Mouse (Mus musculus) 3134 (cell line): ENCODE results near the gene Rps6kc1.

Source experiments
- DNase-seq: peaks from one replicate; pipeline ENCODE4 v3.0.0-alpha.2; 2011; ENCODE audit warnings: low spot score; ENCODE audit not compliant: insufficient read length; ENCODE audit errors: extremely low read depth

The Rps6kc1 gene

DNA sequence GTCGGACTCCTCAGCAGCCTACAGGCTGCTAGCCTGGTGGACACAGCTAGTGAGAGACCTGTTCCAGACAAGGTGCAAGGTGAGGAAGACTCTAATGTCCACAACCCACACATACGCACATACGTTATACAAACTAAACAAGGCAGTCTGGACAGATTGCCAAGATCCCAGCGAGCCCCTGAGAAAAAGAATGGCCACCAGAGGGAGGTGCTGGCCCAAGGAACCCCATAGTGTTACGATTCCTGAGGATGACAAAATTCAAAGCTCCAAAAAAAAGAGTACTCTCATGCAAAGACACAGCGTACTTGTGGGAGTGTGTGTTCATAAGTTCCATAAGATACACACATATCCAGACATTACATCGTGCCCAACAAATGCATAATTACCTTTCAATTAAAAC lies 141.8 kb downstream of the Rps6kc1 start:
- DNase-seq, result no peak

DNA sequence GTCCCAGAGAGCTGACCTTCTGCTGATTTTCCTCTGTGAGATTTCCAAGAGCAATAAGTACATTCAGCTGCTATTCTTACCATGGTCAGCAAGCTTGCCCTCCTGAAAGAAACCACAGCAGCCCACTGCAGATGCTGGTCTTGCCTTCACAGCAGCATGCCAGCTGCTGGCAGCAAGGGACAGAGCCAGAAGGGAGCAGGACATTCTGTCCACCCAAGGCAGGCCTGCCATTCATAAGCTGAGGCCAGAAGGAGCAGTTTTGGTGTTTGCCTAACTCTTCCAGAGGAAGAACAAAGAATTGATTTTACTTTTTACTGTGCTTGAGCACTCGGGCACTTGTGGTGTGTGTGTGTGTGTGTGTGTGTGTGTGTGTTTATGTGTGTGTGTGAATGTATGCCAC lies 143.3 kb downstream of the Rps6kc1 start:
- DNase-seq, result no peak

DNA sequence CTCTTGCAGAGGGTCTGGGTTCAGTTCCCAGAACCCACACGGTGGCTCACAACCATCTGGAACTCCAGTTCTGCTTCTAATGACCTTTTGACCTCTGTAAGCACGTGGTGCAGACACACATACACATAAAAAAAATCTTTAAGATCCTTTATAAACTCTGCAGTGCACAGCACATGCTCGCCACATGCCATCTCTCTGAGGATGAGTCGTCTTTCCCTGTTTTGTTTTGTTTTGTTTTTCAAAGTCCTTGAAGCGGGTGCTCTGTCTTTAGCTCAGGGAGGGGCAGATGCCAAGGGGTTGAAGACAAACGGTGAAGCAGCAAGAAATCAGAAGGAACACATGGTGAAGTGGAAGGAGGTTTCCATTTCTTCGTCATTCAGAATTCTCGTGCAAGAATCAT lies 143.9 kb downstream of the Rps6kc1 start:
- no peak for DNase-seq

DNA sequence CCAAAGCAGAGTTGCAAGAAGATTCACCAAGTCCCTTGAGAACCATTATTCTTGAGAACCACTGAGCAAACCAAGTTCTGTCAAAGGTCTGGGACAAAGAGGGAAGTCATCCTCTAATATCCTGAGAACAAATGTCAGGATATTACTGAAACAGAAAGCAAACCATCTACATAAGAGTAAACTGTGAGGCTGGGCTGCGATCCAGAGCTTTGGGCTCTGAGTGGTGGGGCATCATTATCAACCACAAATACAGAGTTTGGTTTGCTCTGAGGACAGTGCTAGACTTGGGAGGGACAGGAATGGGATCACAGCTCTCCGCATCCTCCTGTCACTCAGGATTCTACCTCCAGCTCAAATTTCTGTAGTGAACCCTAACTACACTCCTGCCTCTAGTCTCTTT lies 144.8 kb downstream of the Rps6kc1 start:
- no peak for DNase-seq

DNA sequence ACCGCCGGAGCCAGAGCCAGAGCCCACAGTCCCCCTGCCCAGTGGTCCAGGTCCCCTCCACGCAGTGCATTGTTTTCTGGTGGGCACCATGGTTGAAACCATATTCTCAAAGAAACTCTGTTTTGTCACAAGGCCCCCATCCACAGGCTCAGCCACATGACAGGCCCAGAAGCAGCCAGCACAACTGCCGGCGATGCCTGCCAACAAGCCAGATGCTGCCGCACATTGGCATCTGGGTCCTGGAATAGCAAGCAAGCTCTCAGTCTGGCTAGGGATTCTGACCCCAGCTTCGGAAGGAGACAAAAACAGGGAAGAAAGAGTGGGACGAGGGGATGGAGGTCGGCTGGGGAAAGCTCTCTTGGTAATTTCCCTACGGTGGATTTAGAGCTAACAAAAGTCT lies 147.8 kb downstream of the Rps6kc1 start:
- no peak for DNase-seq

DNA sequence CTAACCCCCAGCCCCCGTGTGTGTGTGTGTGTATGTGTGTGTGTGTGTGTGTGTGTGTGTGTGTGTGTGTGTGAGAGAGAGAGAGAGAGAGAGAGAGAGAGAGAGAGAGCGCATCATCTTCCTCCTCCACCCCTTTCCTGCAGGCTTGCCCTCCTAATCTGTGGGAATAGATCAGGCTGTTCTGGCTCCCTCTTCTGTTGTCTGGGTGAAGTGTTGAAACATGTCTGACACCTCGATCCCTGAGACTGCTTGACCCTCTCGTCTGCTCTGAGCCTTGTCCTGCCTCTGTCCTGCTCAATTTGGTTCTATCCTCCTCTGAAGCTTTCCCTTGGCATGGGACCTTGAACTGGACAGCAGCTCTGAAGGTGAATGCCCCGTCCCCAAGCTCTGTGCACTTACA lies 149.8 kb downstream of the Rps6kc1 start:
- no peak for DNase-seq

DNA sequence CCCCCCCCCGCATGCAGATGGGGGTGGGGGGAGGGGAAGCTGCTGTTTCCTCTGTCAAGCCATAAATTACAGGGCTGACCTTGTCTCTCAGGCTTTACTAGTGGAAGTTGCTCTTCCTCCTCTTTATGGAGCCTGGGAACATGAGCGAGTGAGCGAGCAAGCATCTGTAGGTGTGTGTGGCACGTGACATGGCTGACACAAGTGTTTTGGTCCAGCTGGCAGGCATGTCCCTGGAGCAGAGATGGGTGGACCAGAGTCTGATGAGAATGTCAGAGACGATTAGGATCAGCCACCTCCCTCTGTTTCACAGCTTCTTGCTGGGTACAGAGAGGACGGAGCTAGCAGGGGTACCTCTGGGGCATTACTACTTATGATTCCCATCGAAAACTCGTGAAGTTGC lies 153.7 kb downstream of the Rps6kc1 start:
- no peak for DNase-seq

DNA sequence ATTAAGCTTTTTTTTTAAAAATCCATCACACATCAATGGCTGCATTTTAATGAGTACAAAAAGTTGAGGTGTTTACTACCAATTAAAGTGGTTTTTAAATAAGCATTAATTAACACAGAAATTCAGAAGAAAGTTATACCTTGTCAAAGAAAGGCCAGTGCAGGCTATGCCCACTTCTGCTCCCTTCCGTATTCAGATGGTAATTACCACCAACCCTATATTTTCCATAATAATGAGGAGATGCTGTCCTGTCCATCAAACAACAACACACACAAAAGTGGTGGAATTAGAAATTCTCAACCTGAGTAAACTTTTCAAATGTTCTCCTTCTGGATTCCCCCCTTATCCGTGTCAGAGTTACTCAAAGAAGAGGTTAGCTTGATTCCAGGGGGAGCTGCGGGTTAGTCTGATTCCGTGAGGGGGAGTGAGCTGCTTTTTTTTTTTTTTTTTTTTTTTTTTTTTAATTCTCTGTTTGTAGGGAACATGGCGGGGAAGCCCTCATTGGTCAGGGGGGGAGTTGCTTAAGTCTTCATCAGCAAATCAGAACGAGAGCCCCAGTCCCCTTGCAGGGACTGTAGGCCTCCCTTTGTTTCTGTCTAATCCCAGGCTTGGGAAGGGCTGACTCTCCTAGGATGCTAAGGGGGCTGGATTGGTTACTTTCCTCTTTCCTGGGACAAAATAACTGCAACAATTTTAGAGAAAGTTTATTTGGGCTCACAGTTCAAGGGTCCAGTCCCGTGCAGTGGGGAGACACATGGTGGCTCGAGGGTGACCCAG lies 159.6 kb downstream of the Rps6kc1 start:
- DNase-seq, result no peak

DNA sequence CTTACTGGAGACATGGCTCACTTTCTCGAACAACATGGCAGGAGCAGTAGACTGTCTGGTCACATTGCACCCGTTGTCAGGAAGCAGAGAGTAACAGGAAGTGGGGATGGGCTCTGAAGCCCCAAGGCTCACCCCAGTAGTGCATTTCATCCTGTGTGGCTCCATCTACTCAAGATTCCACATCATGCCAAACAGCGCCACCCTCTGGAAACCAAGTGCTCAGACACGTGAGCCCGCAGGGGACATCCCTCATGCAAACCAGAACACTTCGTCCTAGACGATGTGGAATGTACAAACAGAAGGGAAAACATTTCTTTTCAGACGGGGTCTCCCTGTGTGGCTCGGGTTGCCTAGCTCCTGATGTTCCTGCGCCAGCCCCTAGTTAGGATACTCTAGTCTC lies 162.6 kb downstream of the Rps6kc1 start:
- DNase-seq, result no peak

DNA sequence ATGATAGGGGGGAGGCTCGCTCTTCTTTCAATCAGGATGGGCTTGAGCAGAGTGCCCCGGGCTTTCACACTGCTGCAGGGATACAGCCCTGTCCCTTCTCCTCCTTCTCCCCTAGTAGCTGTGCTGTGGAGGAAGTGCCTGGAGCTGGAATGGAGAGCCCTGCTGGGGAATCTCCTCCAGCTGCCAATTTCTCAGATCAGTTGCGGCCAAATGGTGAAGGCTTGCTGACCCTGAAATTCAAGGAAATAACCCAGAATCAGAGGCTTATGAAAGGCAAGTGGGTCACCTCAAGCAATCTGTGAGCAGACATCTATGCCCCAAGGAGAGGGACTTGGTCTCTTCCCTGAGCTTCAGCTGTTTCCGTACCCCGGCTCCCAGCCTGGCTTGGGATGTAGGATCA lies 170.1 kb downstream of the Rps6kc1 start:
- DNase-seq, result no peak

DNA sequence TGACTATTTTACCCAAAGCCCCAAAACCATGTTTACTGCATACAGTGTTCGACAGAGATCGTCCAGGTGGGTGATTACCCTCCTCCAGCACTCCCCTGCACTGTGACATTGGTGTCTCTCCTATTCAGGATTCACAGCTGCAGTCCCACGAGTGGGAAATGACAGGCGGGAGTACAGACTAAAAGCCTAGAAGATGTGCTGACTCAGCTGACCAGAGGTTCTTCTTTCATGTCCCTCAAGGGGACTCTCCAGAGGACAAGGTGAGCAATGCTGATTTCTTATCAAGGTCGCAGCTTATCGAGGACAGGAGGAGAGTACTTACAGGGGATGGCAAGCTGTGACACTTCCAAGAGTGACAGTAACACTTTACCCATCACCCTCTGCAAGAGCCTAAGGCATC lies 178.8 kb downstream of the Rps6kc1 start:
- no peak for DNase-seq

DNA sequence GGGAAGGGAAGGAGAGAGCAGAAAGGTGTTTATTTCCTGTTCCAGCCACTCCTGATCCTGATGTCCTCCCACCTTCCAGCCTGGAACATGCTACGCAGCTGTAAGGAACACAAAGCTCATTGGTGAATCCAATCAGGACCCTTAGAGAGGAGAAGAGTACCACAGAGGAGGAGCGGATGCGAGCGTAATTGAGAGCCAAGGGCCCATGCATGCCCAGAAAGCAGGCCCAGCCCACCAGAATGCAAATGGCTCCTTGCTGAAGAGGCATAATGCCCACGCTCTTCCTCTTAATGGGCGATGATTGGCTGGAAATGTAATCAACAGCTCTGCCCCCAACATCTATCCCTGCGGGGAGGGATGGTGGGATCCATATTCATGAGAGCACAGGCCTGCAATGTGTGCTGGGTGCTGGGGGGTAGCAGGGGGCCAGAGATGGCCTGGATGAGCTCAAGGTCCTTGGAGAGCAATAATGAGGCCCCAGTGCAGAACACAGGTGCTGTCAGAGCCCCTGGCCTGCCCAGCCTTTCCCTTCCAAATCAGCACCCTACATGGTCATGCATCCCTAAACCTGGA lies 182.0 kb downstream of the Rps6kc1 start:
- no peak for DNase-seq

DNA sequence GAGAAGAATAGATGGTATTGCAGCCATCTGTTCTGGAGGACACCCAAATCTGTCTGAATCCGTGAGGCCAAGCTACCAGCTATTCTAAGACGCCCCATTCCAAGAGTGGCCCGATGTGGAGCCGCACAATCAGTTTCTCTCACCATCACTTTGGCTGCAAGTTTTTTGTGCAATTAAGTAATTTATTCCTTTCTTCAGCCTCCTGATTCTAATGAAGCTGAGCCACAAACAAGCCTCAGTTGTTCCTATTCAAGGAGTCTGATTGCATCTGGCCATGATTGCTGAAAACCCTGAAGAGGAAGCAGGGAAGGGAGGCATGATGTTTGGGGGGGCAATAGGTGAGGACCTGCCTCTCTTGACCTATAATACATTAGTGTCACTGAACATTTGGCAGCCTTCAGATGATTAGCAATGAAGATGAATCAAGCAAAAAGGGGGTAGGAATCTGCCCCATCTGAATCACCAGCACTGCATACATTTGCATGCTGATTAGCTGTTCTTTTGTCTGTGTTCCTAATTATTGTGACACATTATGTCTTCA lies 183.4 kb downstream of the Rps6kc1 start:
- DNase-seq, result no peak

DNA sequence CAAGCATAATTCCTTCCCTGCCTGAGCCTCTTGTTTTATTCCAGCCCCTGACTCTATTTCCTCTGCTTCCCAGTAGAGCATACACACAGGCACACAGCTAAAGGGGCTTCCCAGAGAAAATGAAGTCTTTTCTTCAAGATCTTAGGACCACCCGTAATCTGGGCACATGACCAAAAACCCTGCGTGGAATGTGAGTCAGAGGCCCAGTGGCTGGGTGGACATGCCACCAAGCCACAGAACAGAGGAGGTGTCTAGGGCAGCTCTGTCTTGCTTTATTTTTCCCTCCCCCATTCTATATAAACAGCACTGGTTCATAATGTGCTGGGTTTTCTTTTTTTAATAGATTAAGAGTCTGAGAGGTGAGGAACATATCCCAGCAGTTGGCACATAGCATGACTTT lies 184.2 kb downstream of the Rps6kc1 start:
- no peak for DNase-seq

DNA sequence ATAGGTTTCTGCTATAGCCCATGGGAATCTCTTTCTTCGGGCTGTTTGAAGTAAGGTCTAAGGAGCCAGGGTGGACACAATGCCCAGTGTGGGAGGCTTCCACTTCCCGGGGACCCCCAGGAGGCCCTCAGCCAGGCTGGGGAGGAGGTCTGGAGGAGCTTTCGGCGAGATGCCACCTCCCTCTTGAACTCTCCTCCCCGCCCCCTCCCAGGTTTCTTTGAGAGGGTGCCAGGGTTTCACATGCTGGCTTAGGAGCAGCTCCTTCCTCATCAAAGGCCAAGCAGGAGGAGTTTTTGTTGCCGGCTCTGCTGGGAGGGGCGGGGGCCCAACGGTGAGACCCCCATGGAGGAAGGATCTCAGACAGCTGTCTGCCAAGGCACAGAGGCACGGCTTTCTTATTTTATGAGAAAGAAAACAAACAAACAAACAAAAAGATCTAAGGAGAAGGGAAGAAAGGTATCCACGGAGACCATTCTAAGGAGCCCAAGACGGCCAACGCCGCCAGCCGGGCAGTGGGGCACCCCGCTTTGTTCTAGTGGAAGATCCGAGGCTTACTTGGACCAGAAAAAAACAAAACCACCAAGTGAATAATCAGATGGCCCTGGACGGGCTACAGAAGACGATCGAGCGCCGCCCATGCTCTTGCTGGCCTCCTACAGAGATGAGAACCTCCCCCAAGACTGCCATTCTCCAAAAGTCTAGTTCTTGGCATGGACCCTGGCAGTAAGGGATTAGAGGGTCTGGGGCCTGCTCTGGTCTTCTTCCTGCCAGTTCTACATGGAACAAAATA lies 186.8 kb downstream of the Rps6kc1 start:
- DNase-seq, result no peak

DNA sequence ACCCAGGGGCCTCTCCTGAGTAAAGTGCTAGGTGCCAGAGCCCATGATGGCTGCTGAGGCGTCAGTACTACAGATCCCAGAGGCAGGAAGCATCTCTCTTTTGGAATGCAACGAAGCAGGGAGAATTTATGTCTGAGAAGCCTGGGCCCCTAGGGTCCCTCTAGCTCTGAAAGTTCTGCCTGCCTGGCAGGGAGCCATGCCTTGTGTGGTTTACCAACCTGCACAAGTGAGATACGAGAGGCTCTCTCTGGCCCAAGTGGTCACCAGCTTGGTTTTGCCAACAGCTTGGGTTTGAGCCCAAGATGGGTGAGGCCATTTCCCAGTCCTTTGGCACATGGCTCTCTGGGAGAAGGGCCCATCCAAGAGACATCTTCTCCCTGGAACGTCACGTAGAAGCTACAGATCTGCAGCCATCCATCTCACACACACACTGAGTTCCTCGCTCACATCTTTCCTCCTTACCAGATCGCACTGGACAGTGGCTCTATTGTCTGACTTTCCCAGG lies 187.6 kb downstream of the Rps6kc1 start:
- DNase-seq, result no peak

DNA sequence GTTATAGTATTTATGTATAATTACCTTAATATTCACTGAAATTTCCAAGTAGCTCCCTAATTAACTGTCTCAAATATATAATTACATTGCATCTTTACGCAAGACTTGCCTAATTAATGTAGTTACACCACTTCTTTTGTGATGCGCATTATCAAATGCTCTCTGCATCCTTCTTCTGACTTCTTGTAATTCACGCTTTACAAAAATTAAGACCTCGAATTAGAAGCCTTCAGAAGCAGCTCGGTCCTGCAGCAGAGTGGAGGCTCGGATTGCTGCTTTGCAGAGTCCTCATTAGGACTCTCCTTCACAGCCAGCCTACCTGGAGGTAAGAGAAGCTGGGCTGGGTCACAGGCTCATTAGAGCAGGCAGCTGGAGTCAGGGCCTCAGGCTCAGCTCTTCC lies 197.7 kb downstream of the Rps6kc1 start:
- DNase-seq, result no peak

DNA sequence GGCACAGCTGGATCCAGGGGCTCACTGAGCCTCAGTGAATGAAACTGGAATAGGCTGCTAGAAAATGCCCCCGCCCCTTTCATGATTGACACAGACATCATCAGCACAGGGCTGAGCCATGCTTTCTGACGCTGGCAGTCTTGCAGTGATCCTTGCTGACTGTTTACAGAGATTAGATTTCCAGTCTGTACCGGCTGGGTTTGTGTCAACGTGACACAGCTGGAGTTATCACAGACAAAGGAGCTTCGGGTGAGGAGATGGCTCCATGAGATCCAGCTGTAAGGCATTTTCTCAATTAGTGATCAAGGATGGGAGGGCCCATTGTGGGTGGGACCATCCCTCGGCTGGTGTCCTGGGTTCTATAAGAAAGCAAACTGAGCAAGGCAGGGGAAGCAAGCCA lies 214.0 kb downstream of the Rps6kc1 start:
- no peak for DNase-seq

DNA sequence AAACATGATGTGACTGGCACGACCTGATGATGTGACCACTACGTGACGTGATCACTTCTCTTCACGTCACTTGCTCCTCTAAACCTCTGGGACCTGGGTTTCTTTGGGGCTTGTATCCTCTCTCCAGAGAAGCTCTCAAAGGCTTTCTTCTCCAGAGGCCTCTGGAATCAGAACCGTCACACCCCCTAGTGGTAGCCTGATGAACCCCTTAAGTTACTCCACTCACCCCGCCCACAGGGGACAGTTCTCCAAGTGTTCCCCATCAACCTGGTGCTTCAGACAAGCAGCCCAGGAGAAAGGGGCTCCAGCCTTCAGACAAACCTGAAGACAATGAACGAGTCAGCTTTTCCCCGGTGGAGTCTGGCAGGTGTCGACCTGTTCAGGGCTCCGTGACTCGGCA lies 216.0 kb downstream of the Rps6kc1 start:
- no peak for DNase-seq

DNA sequence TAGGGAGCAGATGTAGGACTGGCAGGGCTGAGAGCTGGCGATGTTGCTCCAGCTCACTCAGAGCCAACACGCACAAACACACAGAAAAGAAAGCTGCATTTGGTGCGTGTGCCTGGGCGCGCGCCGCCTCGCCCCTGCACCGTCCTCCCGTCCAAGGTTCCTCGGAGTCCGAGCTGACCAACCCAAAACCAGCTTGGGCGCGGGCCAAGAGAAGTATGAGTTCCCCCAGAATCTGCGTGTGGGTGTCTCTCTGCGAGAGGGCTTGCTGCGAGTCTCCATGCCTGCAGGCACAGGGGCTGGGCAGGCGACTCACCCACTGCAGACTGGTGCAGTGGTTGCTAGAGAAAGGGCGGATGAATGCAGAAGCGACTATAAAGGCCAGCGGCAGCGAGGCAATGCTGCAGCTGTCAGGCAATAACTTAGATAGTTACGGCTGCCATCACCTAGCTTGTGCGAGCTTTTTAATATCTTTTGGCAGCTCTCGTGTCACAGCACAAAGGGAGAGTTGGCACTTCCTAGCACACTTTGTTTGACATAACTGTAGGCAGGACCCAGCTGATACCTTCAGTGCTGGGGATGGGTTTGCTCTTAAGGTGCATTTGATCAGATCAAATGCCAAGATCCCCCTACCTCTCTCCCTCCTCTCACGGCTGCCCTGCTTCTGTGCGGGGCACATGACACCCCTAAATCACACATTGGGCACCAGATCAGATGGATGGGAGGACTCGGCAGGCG lies 220.9 kb downstream of the Rps6kc1 start:
- no peak for DNase-seq

DNA sequence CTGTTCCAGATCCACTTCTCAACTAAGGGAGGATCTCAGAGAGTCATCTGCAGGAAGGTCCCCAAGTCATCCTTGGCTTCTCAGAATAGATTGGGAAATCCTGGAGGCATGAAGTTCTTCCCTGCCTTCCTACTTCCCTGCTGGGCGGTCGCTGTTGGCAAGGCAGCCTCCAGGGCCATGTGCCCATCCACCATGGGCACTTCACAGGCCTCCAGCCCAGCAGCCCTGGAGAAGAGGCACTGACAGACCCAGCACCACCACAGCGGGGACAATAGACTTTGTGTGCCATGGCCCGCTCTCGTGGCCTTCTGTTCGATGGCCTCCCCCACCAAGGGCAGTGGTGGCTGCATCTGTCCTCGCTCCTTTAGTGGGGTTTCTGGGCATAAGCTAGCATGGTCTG lies 228.5 kb downstream of the Rps6kc1 start:
- DNase-seq, result no peak
